Mouse (Mus musculus) lung, adult 2 months (tissue): ENCODE measurements around the gene Sumo3.

ENCODE experiments used
- CTCF ChIP-seq: fragments of 200-500 bp; IDR thresholded peaks from 2 replicates; pipeline ENCODE4 v1.5.1; 2011; ENCODE audit warnings: mild to moderate bottlenecking, low read length, control low read depth; ENCODE audit not compliant: insufficient read depth
- POLR2A ChIP-seq: fragments of 200-500 bp; IDR thresholded peaks from 2 replicates; pipeline ENCODE4 v1.6.1; 2011; ENCODE audit warnings: low read depth, mild to moderate bottlenecking, control low read depth, low read length, borderline replicate concordance; ENCODE audit errors: extremely low read depth

GRCm38 (mm10) chr10:77658286-77658994, 52.5 kb downstream of the Sumo3 start:
- no peak for TF ChIP-seq CTCF
- TF ChIP-seq POLR2A, result no peak
